Mouse (Mus musculus) embryo, embryonic 11.5 days (tissue): ENCODE measurements around the gene Gm28919.
"Not testable (repeated sequence)": the region's sequence is repeated elsewhere in the genome, so short reads cannot be mapped to it uniquely, and the experiment has no call there.

Experiments
- DNase-seq: peaks from one replicate; pipeline ENCODE4 v3.0.0-alpha.2; 2012; ENCODE audit warnings: low read depth, low spot score

Gene Gm28919

DNA sequence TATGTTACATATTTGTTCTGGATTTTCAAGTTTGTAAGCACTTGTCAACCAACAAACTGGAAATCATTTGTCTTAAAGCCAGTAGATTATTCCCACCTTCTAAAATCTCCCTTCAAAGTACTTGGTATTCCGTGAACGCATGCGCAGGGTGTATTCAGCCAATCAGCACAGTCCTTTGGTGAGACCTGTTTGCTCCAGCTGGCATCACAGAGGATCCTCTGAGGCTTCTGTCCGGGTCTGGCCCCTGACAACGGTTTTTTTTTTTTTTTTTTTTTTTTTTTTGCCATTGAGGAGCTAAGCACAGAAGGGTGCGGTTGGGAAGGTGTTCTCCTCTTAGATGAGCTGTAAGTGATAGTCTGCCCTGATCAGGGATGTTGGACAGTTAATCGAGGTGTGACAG is at the start of gene Gm28919:
Gm28919 (plus strand) TSS at position 301 of the 400 bp plus-strand sequence.
- DNase-seq = not testable (repeated sequence)
